Mouse (Mus musculus) olfactory bulb, adult 2 months (tissue): ENCODE results near the gene Lpo.

Experiments used
- CTCF ChIP-seq: fragments of 200-500 bp; IDR thresholded peaks from 2 replicates; pipeline ENCODE4 v1.5.1; 2012; ENCODE audit warnings: low read depth, mild to moderate bottlenecking, low read length, moderate library complexity; ENCODE audit not compliant: insufficient read depth
- POLR2A ChIP-seq: fragments of 200-500 bp; IDR thresholded peaks from 2 replicates; pipeline ENCODE4 v1.6.1; 2012; ENCODE audit warnings: mild to moderate bottlenecking, low read depth, low read length, moderate library complexity; ENCODE audit not compliant: insufficient read depth

DNA sequence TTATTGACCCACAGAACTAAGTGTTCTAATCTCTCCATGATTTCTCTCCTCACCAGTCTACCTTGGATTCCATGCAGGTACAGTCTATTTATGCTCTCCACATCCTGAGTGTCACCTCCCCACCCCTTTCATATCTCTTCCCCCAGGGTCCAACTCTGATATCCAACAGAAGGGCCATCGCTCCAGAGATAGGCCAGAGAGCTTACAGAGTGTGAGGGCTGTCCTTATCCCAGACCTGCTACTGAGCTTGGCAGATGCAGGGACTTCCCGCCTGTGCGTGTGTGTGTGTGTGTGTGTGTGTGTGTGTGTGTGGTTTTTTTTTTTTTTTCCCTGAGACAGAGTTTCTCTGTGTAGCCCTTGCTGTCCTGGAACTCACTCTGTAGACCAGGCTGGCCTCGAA lies 59.3 kb downstream of the Lpo start:
- TF ChIP-seq CTCF (no peak), POLR2A (no peak)
